Mouse (Mus musculus): ENCODE data around the gene Vmn2r83. TPM values are rescaled to one million over a fixed set of nuclear protein-coding genes. Genes with fewer than 3 reads are reported as not detected.

The Vmn2r83 gene
- polyA plus RNA-seq, 1 experiment from 2014 or later, result not detected

GRCm38 (mm10) chr10:79530241-79530640, 61.7 kb downstream of the Vmn2r83 start:
- peaks cover 17% of the 10 kb centered on the region for H3K4me1 ChIP-seq
- H3K9me3 ChIP-seq (replicated peaks), result no peaks in the 10 kb centered on the region
- H3K27ac ChIP-seq, result no peak overlapping the region
- H3K27me3 ChIP-seq, result peaks cover 5% of the 10 kb centered on the region; the same call in 1 of the 2 replicates
- no peak overlapping the region for H3K4me3 ChIP-seq
- ATAC-seq, result no peak
- no peak overlapping the region for H3K4me2 ChIP-seq
- 75% methylated on average over 8 of the region's 8 CpGs for WGBS
- H3K9ac ChIP-seq, result no peak overlapping the region
- H3K36me3 ChIP-seq (ENCODE audit: poor library complexity, severe bottlenecking), result peaks cover 6% of the 10 kb centered on the region

DNA sequence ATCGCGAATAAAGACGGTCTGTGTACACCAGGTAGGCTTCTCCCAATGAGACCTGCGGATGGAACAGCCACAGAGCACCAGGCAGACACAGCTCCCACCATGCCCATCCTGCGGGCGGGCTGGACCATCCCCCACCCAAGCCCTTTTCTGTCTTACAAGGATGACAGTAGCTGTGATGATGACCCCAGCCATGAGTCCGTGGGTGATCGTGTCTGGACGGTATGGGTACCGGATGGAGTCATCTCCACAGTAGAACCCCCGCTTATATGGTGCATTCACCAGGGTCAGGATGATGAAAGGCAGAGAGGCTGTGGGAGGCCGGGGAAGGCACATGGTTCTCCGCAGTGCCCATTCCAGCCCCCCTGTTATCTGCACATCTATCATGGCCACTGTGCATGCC, 62.2 kb downstream of the Vmn2r83 start:
- no peak for ATAC-seq
- Histone ChIP-seq H3K4me2 (no peak overlapping the region), H3K4me1 (peaks cover 17% of the 10 kb centered on the region), H3K9ac (no peak overlapping the region), H3K27ac (no peak overlapping the region), H3K4me3 (no peak overlapping the region), H3K27me3 (peaks cover 5% of the 10 kb centered on the region; the same call in 1 of the 2 replicates), H3K9me3 (replicated peaks) (no peaks in the 10 kb centered on the region), H3K36me3 (ENCODE audit: poor library complexity, severe bottlenecking) (peaks cover 6% of the 10 kb centered on the region)
- WGBS, result 95% methylated on average over 13 of the region's 13 CpGs

DNA sequence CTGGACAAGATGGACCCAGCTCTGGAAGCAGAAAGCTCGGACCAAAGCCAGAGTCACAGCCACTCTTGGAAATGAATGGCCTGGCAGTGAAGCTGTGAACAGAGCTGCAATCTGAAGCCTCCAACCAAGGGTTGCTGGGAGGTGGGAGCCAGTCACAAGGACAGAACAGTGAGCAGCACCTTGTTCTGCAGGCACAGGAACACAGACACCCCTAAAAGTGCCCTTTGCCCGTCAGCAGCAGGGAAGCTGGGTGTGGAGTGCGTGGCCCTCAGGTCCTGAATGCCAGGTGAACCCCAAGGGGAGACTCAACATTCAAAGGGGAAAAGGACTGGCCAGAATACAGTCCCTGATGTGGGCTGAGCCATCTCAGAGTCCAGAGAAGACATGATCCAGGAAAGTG, 63.1 kb downstream of the Vmn2r83 start:
- H3K4me2 ChIP-seq, result no peak overlapping the region
- H3K9me3 ChIP-seq (replicated peaks), result no peaks in the 10 kb centered on the region
- H3K27me3 ChIP-seq, result peaks cover 5% of the 10 kb centered on the region; the same call in 1 of the 2 replicates
- H3K4me1 ChIP-seq, result peaks cover 17% of the 10 kb centered on the region
- H3K9ac ChIP-seq, result no peak overlapping the region
- peaks cover 6% of the 10 kb centered on the region; the same call in 1 of the 2 replicates for H3K36me3 ChIP-seq (ENCODE audit: poor library complexity, severe bottlenecking)
- no peak for ATAC-seq
- H3K27ac ChIP-seq, result no peak overlapping the region
- 91% methylated on average over 3 of the region's 3 CpGs for WGBS
- no peak overlapping the region for H3K4me3 ChIP-seq

- H3K9me3 ChIP-seq (replicated peaks), result no peaks in the 10 kb centered on the region
- peak overlapping the region; percentile 56 for H3K4me3 ChIP-seq
- peaks cover 5% of the 10 kb centered on the region; the same call in 1 of the 2 replicates for H3K27me3 ChIP-seq
- H3K9ac ChIP-seq, result peak overlapping the region; percentile 65
- peaks cover 17% of the 10 kb centered on the region for H3K4me1 ChIP-seq
- ATAC-seq, result peak; percentile 14; the same call in 1 of the 2 replicates
- peak overlapping the region; percentile 94 for H3K4me2 ChIP-seq
- no peak overlapping the region for H3K27ac ChIP-seq
- peaks cover 5% of the 10 kb centered on the region; the same call in 1 of the 2 replicates for H3K36me3 ChIP-seq (ENCODE audit: poor library complexity, severe bottlenecking)
- WGBS, result 22% methylated on average over 3 of the region's 3 CpGs
These were observed 64.1 kb downstream of the Vmn2r83 start for GRCm38 (mm10) chr10:79532678-79533077.

- peak within 1 kb of the TSS; percentile 94 for H3K4me2 ChIP-seq
- H3K36me3 ChIP-seq (ENCODE audit: poor library complexity, severe bottlenecking), result peaks cover 11% of the 10 kb centered on the region
- peak within 1 kb of the TSS; percentile 65 for H3K9ac ChIP-seq
- H3K4me3 ChIP-seq, result peak within 1 kb of the TSS; percentile 56
- 1% methylated on average over 52 of the region's 52 CpGs for WGBS
- no peak within 1 kb of the TSS for H3K27ac ChIP-seq
- peaks cover 17% of the 10 kb centered on the region for H3K4me1 ChIP-seq
- H3K27me3 ChIP-seq, result peaks cover 5% of the 10 kb centered on the region; the same call in 1 of the 2 replicates
- peak; percentile 73 for ATAC-seq
- H3K9me3 ChIP-seq (replicated peaks), result no peaks in the 10 kb centered on the region
These were observed 64.8 kb downstream of the Vmn2r83 start, which contains the start of gene Plpp2 for GRCm38 (mm10) chr10:79533126-79533911. Plpp2 (minus strand) TSS chr10:79533796.

GRCm38 (mm10) chr10:79534426-79534825, 65.9 kb downstream of the Vmn2r83 start:
- 89% methylated on average over 2 of the region's 2 CpGs for WGBS
- H3K9me3 ChIP-seq (replicated peaks), result no peaks in the 10 kb centered on the region
- peaks cover 5% of the 10 kb centered on the region; the same call in 1 of the 2 replicates for H3K27me3 ChIP-seq
- ATAC-seq, result no peak
- H3K9ac ChIP-seq, result no peak overlapping the region
- H3K36me3 ChIP-seq (ENCODE audit: poor library complexity, severe bottlenecking), result peaks cover 22% of the 10 kb centered on the region
- peak overlapping the region; percentile 94; the same call in 1 of the 2 replicates for H3K4me2 ChIP-seq
- H3K27ac ChIP-seq, result no peak overlapping the region
- peaks cover 17% of the 10 kb centered on the region for H3K4me1 ChIP-seq
- no peak overlapping the region for H3K4me3 ChIP-seq

- H3K36me3 ChIP-seq (ENCODE audit: poor library complexity, severe bottlenecking), result peaks cover 32% of the 10 kb centered on the region
- H3K9me3 ChIP-seq (replicated peaks), result no peaks in the 10 kb centered on the region
- H3K4me3 ChIP-seq, result no peak overlapping the region
- no peak for ATAC-seq
- H3K27me3 ChIP-seq, result peaks cover 5% of the 10 kb centered on the region; the same call in 1 of the 2 replicates
- H3K27ac ChIP-seq, result no peak overlapping the region
- WGBS, result 72% methylated on average over 1 of the region's 1 CpGs
- no peak overlapping the region for H3K4me2 ChIP-seq
- no peak overlapping the region for H3K9ac ChIP-seq
- peaks cover 17% of the 10 kb centered on the region for H3K4me1 ChIP-seq
These were observed 66.9 kb downstream of the Vmn2r83 start for GRCm38 (mm10) chr10:79535431-79535830.

DNA sequence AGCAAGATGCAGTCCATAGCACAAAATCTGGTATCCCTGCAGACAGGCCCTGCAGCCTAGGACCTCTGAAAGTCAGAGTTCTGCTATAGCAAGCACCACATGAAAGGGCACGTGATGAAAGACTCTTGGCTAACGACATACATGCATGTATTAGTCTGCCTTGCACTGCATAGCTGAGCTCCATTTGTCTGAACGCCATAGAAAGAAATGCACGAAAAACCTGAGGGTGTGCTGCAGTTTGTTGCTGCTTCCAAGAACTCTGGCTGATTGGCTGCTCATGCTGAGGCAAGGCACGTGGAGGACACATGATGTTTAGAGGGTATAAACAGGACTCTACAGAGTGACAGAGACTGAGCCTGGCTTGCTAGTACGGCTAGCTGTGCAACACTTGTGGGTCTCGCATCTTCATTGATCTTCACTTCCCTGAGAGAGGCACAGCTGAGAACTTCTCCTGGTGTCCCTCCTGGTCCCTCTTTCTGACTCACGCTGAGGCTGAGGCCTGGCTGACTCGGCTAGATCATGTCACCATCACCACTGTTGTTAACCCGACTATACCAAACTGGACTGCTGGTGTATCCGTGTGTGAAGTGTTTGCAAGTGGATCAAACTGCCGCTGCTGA, 68.0 kb downstream of the Vmn2r83 start:
- H3K9ac ChIP-seq, result no peak overlapping the region
- no peak overlapping the region for H3K4me3 ChIP-seq
- H3K4me2 ChIP-seq, result no peak overlapping the region
- no peak for ATAC-seq
- H3K4me1 ChIP-seq, result peaks cover 17% of the 10 kb centered on the region
- WGBS, result 74% methylated on average over 12 of the region's 12 CpGs
- peaks cover 5% of the 10 kb centered on the region; the same call in 1 of the 2 replicates for H3K27me3 ChIP-seq
- no peaks in the 10 kb centered on the region for H3K9me3 ChIP-seq (replicated peaks)
- H3K27ac ChIP-seq, result no peak overlapping the region
- H3K36me3 ChIP-seq (ENCODE audit: poor library complexity, severe bottlenecking), result peaks cover 44% of the 10 kb centered on the region

GRCm38 (mm10) chr10:79537271-79537670, 68.7 kb downstream of the Vmn2r83 start:
- H3K27me3 ChIP-seq, result peaks cover 5% of the 10 kb centered on the region; the same call in 1 of the 2 replicates
- WGBS, result 90% methylated on average over 7 of the region's 7 CpGs
- ATAC-seq, result no peak

GRCm38 (mm10) chr10:79537781-79538180, 69.2 kb downstream of the Vmn2r83 start:
- 81% methylated on average over 2 of the region's 2 CpGs for WGBS
- no peak overlapping the region for H3K27ac ChIP-seq
- H3K4me3 ChIP-seq, result no peak overlapping the region
- no peak for ATAC-seq
- H3K27me3 ChIP-seq, result peaks cover 5% of the 10 kb centered on the region; the same call in 1 of the 2 replicates
- peaks cover 13% of the 10 kb centered on the region for H3K4me1 ChIP-seq
- no peak overlapping the region for H3K9ac ChIP-seq
- peaks cover 56% of the 10 kb centered on the region for H3K36me3 ChIP-seq (ENCODE audit: poor library complexity, severe bottlenecking)
- no peak overlapping the region for H3K4me2 ChIP-seq
- no peaks in the 10 kb centered on the region for H3K9me3 ChIP-seq (replicated peaks)

More at GRCm38 (mm10) chr10:79537271-79537670, 68.7 kb downstream of the Vmn2r83 start:
- Histone ChIP-seq H3K4me3 (no peak overlapping the region), H3K36me3 (ENCODE audit: poor library complexity, severe bottlenecking) (peaks cover 51% of the 10 kb centered on the region), H3K9ac (no peak overlapping the region), H3K27ac (no peak overlapping the region), H3K4me2 (no peak overlapping the region), H3K4me1 (peaks cover 17% of the 10 kb centered on the region), H3K9me3 (replicated peaks) (no peaks in the 10 kb centered on the region)

GRCm38 (mm10) chr10:79538323-79538722, 69.8 kb downstream of the Vmn2r83 start:
- Histone ChIP-seq H3K4me3 (no peak overlapping the region), H3K27me3 (peaks cover 5% of the 10 kb centered on the region; the same call in 1 of the 2 replicates), H3K9me3 (replicated peaks) (no peaks in the 10 kb centered on the region), H3K36me3 (ENCODE audit: poor library complexity, severe bottlenecking) (peaks cover 61% of the 10 kb centered on the region), H3K4me1 (peaks cover 7% of the 10 kb centered on the region), H3K9ac (no peak overlapping the region), H3K4me2 (no peak overlapping the region), H3K27ac (no peak overlapping the region)
- WGBS, result 86% methylated on average over 3 of the region's 3 CpGs
- ATAC-seq, result no peak

DNA sequence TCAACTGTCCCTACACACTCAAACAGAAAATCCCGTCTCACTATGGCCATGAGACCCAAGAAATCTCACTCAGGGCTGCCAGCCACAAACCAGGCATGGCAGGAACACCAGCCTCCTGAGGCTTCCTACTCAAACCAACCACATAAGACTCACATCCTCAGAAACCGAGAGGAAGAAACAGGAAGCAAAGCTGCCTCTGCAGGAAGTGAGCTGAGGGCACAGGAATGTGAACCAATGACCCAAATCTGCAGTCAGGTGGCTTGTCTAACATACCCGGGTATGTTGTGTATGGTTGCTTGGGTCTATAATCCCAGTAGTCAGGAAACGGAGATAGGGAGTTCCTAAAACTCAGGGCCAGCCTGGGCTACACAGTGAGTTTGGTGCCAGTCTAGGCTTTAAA, 70.3 kb downstream of the Vmn2r83 start:
- 80% methylated on average over 4 of the region's 4 CpGs for WGBS
- Histone ChIP-seq H3K4me1 (0 out of 2 replicates have a peak, but pooled peaks cover 2% of the 10 kb centered on the region), H3K36me3 (ENCODE audit: poor library complexity, severe bottlenecking) (peaks cover 67% of the 10 kb centered on the region), H3K9me3 (replicated peaks) (no peaks in the 10 kb centered on the region), H3K4me3 (no peak overlapping the region), H3K9ac (no peak overlapping the region), H3K27me3 (peaks cover 5% of the 10 kb centered on the region; the same call in 1 of the 2 replicates), H3K27ac (no peak overlapping the region), H3K4me2 (no peak overlapping the region)
- ATAC-seq, result no peak
